Mouse (Mus musculus) ES-Bruce4 (cell line): ENCODE data around the gene Gcn1l1.

Source experiments
- CTCF ChIP-seq: IDR thresholded peaks from one replicate; pipeline ENCODE4 v1.8.1; 2011; ENCODE audit warnings: low read depth, low read length
- POLR2A ChIP-seq: IDR thresholded peaks from one replicate; pipeline ENCODE4 v1.8.1; 2011; ENCODE audit warnings: low read length; ENCODE audit not compliant: insufficient read depth

GRCm38 (mm10) chr5:115551799-115552198, 13.3 kb upstream of the Gcn1l1 start:
- TF ChIP-seq CTCF = no peak
- no peak for TF ChIP-seq POLR2A
